Mouse (Mus musculus) ES-Bruce4 (cell line): Measurements from ENCODE around the gene Prkg1.

Source experiments
- CTCF ChIP-seq: IDR thresholded peaks from one replicate; pipeline ENCODE4 v1.8.1; 2011; ENCODE audit warnings: low read depth, low read length
- EP300 ChIP-seq: IDR thresholded peaks from 2 replicates; pipeline ENCODE4 v1.6.1; 2011; ENCODE audit warnings: low read depth, low read length; ENCODE audit not compliant: insufficient read depth
- POLR2A ChIP-seq: IDR thresholded peaks from one replicate; pipeline ENCODE4 v1.8.1; 2011; ENCODE audit warnings: low read length; ENCODE audit not compliant: insufficient read depth

DNA sequence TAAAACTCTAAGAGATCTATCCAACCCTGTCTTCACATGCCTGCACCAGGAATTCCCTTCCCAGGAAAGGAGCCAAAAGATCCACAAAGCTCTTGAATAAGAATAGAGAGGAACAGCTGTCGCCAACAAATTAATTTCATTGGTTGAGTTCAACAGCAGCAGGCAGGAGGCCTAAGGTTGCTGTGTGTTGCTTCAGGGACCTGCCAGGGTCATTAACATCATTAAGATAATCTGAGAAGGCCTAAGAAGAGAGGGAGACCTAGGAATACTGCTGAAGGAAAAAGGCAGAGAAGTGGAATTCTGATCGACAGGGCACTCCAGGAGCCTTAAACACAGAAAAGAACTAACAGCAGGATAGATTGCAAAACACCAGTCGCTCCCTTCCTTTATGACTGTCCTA is 413.0 kb downstream of the Prkg1 start:
- TF ChIP-seq CTCF (no peak), EP300 (no peak), POLR2A (no peak)
